Mouse (Mus musculus): ENCODE measurements around the gene Relt. TPM values are rescaled to one million over a fixed set of nuclear protein-coding genes. Genes with fewer than 3 reads are reported as not detected.
A peak's percentile ranks its signal among the peaks of the same experiment; 100 is the strongest.

The Relt gene
- 4.1 TPM in 2 replicates for polyA plus RNA-seq (2016; fragmentation: Nextera tagmentation; extraction: Ambion mirVana)

GRCm38 (mm10) chr7:100862828-100863638, at the start of gene Relt:
Gene Relt (minus strand): TSS chr7:100863446.
- no peaks in the 10 kb centered on the region for H3K27me3 ChIP-seq (replicated peaks)
- H3K4me1 ChIP-seq (replicated peaks): peaks cover 48% of the 10 kb centered on the region
- H3K36me3 ChIP-seq: no peaks in the 10 kb centered on the region
- peak; percentile 90 for ATAC-seq (ENCODE audit: insufficient number of reproducible peaks, low FRiP score)
- no peaks in the 10 kb centered on the region for H3K9me3 ChIP-seq (replicated peaks)
- H3K27ac ChIP-seq (ENCODE audit: poor library complexity, severe bottlenecking): peak within 1 kb of the TSS; percentile 56; the same call in 1 of the 2 replicates
- peak within 1 kb of the TSS; percentile 97 for H3K4me2 ChIP-seq
- peak within 1 kb of the TSS; percentile 75 for H3K9ac ChIP-seq
- H3K4me3 ChIP-seq: peak within 1 kb of the TSS; percentile 60
- WGBS: under 1% methylated on average over 91 of the region's 91 CpGs

- H3K4me3 ChIP-seq: no peak overlapping the region
- WGBS: 28% methylated on average over 9 of the region's 9 CpGs
- peak overlapping the region; percentile 46 for H3K4me2 ChIP-seq
- H3K9ac ChIP-seq: no peak overlapping the region
- no peaks in the 10 kb centered on the region for H3K27me3 ChIP-seq (replicated peaks)
- ATAC-seq (ENCODE audit: insufficient number of reproducible peaks, low FRiP score): no peak
- H3K36me3 ChIP-seq: peaks cover 16% of the 10 kb centered on the region
- H3K4me1 ChIP-seq (replicated peaks): peaks cover 93% of the 10 kb centered on the region
- peak overlapping the region; percentile 77; the same call in 1 of the 2 replicates for H3K27ac ChIP-seq (ENCODE audit: poor library complexity, severe bottlenecking)
- H3K9me3 ChIP-seq (replicated peaks): no peaks in the 10 kb centered on the region
Measured at GRCm38 (mm10) chr7:100911791-100912190, 48.5 kb upstream of the Relt start.

- Histone ChIP-seq H3K4me2 (peak overlapping the region; percentile 46), H3K9me3 (replicated peaks) (no peaks in the 10 kb centered on the region), H3K27ac (ENCODE audit: poor library complexity, severe bottlenecking) (peak overlapping the region; percentile 77; the same call in 1 of the 2 replicates), H3K36me3 (peaks cover 11% of the 10 kb centered on the region), H3K9ac (peak overlapping the region; percentile 39; the same call in 1 of the 2 replicates), H3K4me1 (replicated peaks) (peaks cover 89% of the 10 kb centered on the region), H3K4me3 (no peak overlapping the region), H3K27me3 (replicated peaks) (no peaks in the 10 kb centered on the region)
- no peak for ATAC-seq (ENCODE audit: insufficient number of reproducible peaks, low FRiP score)
- 12% methylated on average over 2 of the region's 2 CpGs for WGBS
Measured at GRCm38 (mm10) chr7:100911246-100911770, 48.1 kb upstream of the Relt start.

GRCm38 (mm10) chr7:100908567-100908966, 45.3 kb upstream of the Relt start:
- Histone ChIP-seq H3K4me2 (no peak overlapping the region), H3K27ac (ENCODE audit: poor library complexity, severe bottlenecking) (0 out of 2 replicates have a peak overlapping the region, but pooled peaks have one; percentile 33), H3K9ac (no peak overlapping the region), H3K36me3 (peaks cover 6% of the 10 kb centered on the region), H3K9me3 (replicated peaks) (no peaks in the 10 kb centered on the region), H3K4me1 (replicated peaks) (peaks cover 76% of the 10 kb centered on the region), H3K27me3 (replicated peaks) (no peaks in the 10 kb centered on the region), H3K4me3 (no peak overlapping the region)
- no peak for ATAC-seq (ENCODE audit: insufficient number of reproducible peaks, low FRiP score)
- WGBS: 48% methylated on average over 8 of the region's 8 CpGs

GRCm38 (mm10) chr7:100908061-100908460, 44.8 kb upstream of the Relt start:
- Histone ChIP-seq H3K36me3 (peaks cover 6% of the 10 kb centered on the region), H3K27ac (ENCODE audit: poor library complexity, severe bottlenecking) (peak overlapping the region; percentile 33; the same call in 1 of the 2 replicates), H3K4me2 (no peak overlapping the region), H3K4me1 (replicated peaks) (peaks cover 76% of the 10 kb centered on the region), H3K9me3 (replicated peaks) (no peaks in the 10 kb centered on the region), H3K9ac (no peak overlapping the region), H3K27me3 (replicated peaks) (no peaks in the 10 kb centered on the region), H3K4me3 (no peak overlapping the region)
- no peak for ATAC-seq (ENCODE audit: insufficient number of reproducible peaks, low FRiP score)
- 82% methylated on average over 8 of the region's 8 CpGs for WGBS

GRCm38 (mm10) chr7:100907231-100907630, 44.0 kb upstream of the Relt start:
- 4% methylated on average over 1 of the region's 1 CpGs for WGBS
- peaks cover 71% of the 10 kb centered on the region for H3K4me1 ChIP-seq (replicated peaks)

GRCm38 (mm10) chr7:100906029-100906789, 43.0 kb upstream of the Relt start:
- no peak overlapping the region for H3K4me2 ChIP-seq
- H3K36me3 ChIP-seq: peaks cover 6% of the 10 kb centered on the region
- no peaks in the 10 kb centered on the region for H3K9me3 ChIP-seq (replicated peaks)
- 85% methylated on average over 10 of the region's 10 CpGs for WGBS
- H3K9ac ChIP-seq: no peak overlapping the region
- H3K4me1 ChIP-seq (replicated peaks): peaks cover 60% of the 10 kb centered on the region
- H3K27me3 ChIP-seq (replicated peaks): no peaks in the 10 kb centered on the region
- H3K27ac ChIP-seq (ENCODE audit: poor library complexity, severe bottlenecking): no peak overlapping the region
- no peak overlapping the region for H3K4me3 ChIP-seq
- ATAC-seq (ENCODE audit: insufficient number of reproducible peaks, low FRiP score): no peak

More at GRCm38 (mm10) chr7:100907231-100907630, 44.0 kb upstream of the Relt start:
- Histone ChIP-seq H3K9ac (no peak overlapping the region), H3K27me3 (replicated peaks) (no peaks in the 10 kb centered on the region), H3K27ac (ENCODE audit: poor library complexity, severe bottlenecking) (0 out of 2 replicates have a peak overlapping the region, but pooled peaks have one; percentile 33), H3K4me3 (no peak overlapping the region), H3K4me2 (no peak overlapping the region), H3K9me3 (replicated peaks) (no peaks in the 10 kb centered on the region), H3K36me3 (peaks cover 6% of the 10 kb centered on the region)
- no peak for ATAC-seq (ENCODE audit: insufficient number of reproducible peaks, low FRiP score)

- peaks cover 49% of the 10 kb centered on the region for H3K4me1 ChIP-seq (replicated peaks)
- no peaks in the 10 kb centered on the region for H3K9me3 ChIP-seq (replicated peaks)
- H3K27me3 ChIP-seq (replicated peaks): no peaks in the 10 kb centered on the region
- peaks cover 6% of the 10 kb centered on the region for H3K36me3 ChIP-seq
- H3K9ac ChIP-seq: no peak overlapping the region
- WGBS: 56% methylated on average over 7 of the region's 7 CpGs
- no peak for ATAC-seq (ENCODE audit: insufficient number of reproducible peaks, low FRiP score)
- H3K4me2 ChIP-seq: no peak overlapping the region
- H3K27ac ChIP-seq (ENCODE audit: poor library complexity, severe bottlenecking): no peak overlapping the region
- no peak overlapping the region for H3K4me3 ChIP-seq
Measured at GRCm38 (mm10) chr7:100905037-100905436, 41.8 kb upstream of the Relt start.

GRCm38 (mm10) chr7:100904612-100905011, 41.4 kb upstream of the Relt start:
- 80% methylated on average over 5 of the region's 5 CpGs for WGBS
- Histone ChIP-seq H3K4me2 (no peak overlapping the region), H3K27ac (ENCODE audit: poor library complexity, severe bottlenecking) (no peak overlapping the region), H3K9ac (no peak overlapping the region), H3K27me3 (replicated peaks) (no peaks in the 10 kb centered on the region), H3K4me1 (replicated peaks) (peaks cover 44% of the 10 kb centered on the region), H3K4me3 (no peak overlapping the region), H3K9me3 (replicated peaks) (no peaks in the 10 kb centered on the region), H3K36me3 (peaks cover 5% of the 10 kb centered on the region)
- no peak for ATAC-seq (ENCODE audit: insufficient number of reproducible peaks, low FRiP score)

GRCm38 (mm10) chr7:100902451-100903137, 39.3 kb upstream of the Relt start:
- Histone ChIP-seq H3K4me2 (no peak overlapping the region), H3K9ac (no peak overlapping the region), H3K4me1 (replicated peaks) (peaks cover 28% of the 10 kb centered on the region), H3K27ac (ENCODE audit: poor library complexity, severe bottlenecking) (no peak overlapping the region), H3K9me3 (replicated peaks) (no peaks in the 10 kb centered on the region), H3K4me3 (no peak overlapping the region), H3K27me3 (replicated peaks) (no peaks in the 10 kb centered on the region), H3K36me3 (peaks cover 8% of the 10 kb centered on the region)
- WGBS: 78% methylated on average over 9 of the region's 9 CpGs
- no peak for ATAC-seq (ENCODE audit: insufficient number of reproducible peaks, low FRiP score)
